Mouse (Mus musculus): Measurements from ENCODE around the gene Rtf1. TPM values are rescaled to one million over a fixed set of nuclear protein-coding genes. Genes with fewer than 3 reads are reported as not detected.
"Not testable (repeated sequence)": the region's sequence is repeated elsewhere in the genome, so short reads cannot be mapped to it uniquely, and the experiment has no call there.

The Rtf1 gene
- polyA plus RNA-seq (2014; fragmentation: Nextera tagmentation; extraction: Ambion mirVana) = 32.1 and 34.5 TPM in 2 replicates

DNA sequence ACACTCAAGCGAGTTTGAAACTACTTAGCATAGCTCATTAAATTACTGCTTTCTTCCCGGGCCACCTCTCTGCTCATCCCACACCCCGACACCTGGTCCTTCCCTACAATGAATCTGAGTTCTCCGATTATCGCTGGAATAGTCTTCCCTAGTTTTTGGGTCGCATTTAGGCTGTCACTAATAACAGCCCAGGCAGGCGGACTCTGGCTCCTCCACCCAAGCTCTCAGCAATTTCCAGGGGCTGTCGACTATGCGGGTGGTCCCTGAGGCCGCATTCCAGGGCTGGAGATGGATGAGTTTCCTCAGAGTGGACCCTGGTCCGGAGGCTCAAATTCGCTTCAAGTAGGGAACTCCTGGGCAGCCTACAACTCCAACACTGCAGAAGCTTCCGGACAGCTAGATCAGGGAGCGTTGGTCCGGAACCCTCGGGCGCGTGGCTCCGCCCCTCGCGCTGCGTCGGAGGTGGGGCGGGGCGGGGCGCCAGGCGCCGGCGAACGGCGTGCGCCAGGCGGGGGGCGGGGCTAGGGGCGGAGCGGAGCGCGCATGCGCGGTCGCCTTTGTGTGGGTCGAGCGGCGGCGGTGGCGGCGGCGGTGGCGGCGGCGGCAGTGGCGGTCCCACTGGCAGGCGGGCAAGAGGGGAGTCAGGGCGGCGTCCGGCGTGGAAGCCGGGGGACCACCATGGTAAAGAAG is at the start of gene Rtf1:
Gene Rtf1 (plus strand): TSS at position 544 of the 690 bp plus-strand sequence.
- ATAC-seq (ENCODE audit: low FRiP score) = peak; percentile 96
- under 1% methylated on average over 53 of the region's 58 CpGs for WGBS
- peak within 1 kb of the TSS; percentile 58; the same call in 1 of the 2 replicates for H3K27ac ChIP-seq (ENCODE audit: low read depth, low read length)
- peak; percentile 100 for DNase-seq (ENCODE audit: low spot score, missing footprints)
- H3K36me3 ChIP-seq (ENCODE audit: control insufficient read depth, insufficient read depth, low read length) = no peaks in the 10 kb centered on the region
- peak within 1 kb of the TSS; percentile 86 for H3K4me2 ChIP-seq
- H3K4me3 ChIP-seq (ENCODE audit: low read depth, low read length) = peak within 1 kb of the TSS; percentile 77
- H3K27me3 ChIP-seq (ENCODE audit: control insufficient read depth, insufficient read depth, low read length) = no peaks in the 10 kb centered on the region
- H3K9ac ChIP-seq (ENCODE audit: low read length) = peak within 1 kb of the TSS; percentile 93
- no peaks in the 10 kb centered on the region for H3K9me3 ChIP-seq (ENCODE audit: control insufficient read depth, low read length)
- H3K4me1 ChIP-seq (ENCODE audit: control insufficient read depth, insufficient read depth, low read length) = peaks cover 9% of the 10 kb centered on the region

DNA sequence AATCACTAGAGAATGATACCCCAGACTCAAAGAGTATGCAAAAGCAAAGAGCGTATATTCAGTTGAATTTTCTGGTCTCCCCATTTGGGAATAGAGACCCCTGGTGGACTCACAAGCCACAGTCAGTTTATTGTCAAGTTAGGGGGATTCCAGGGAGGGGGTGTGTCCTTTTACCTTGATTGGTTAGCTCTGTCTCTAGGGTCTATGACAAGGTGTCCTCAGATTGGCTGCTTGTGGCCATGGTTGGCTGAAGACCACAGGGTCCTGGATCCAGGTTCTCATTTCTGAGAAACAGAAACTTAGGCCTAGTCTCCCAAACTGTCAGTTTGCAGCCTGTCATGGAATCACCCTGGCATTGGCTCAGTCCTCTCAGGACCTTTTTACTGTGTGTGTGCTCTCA is 38.1 kb upstream of the Rtf1 start:
- no peak for DNase-seq (ENCODE audit: low spot score, missing footprints)
- 81% methylated on average over 1 of the region's 1 CpGs for WGBS

DNA sequence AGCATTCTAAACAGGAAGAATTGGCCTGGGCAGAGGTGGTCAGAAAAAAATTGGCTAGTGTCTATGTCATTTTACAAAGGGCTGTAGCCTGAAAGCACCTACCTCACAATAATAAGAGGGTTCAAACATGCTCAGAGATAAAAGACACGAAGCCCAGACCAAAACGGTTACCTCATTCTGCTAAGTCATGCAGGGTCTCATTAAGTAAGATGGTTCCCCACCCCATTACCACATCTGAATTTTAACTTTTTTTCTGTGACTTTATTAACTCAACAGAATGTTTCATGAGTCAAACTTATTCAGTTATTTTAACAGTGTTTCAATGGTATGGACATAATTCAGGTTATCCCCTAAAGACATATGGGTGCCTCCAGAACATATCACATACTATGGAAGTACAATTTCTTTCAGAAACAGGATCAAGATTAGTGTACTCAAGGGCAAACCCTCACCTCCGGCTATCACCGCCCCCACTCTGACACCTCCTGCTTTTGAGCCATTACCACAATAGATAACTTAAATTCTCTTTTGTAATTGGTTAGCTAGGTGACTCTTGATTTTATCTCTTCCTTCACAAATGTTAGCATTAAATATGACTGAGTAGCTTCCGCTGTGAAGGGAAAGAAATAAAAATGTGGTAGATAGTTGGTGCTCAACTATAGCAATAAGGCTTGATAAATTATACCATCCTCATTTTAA is 33.5 kb upstream of the Rtf1 start:
- DNase-seq (ENCODE audit: low spot score, missing footprints) (no peak), ATAC-seq (ENCODE audit: low FRiP score) (no peak)
- H3K4me1 ChIP-seq (ENCODE audit: control insufficient read depth, insufficient read depth, low read length) = no peaks in the 10 kb centered on the region
- H3K9ac ChIP-seq (ENCODE audit: low read length) = no peak overlapping the region
- peaks cover 31% of the 10 kb centered on the region for H3K36me3 ChIP-seq (ENCODE audit: control insufficient read depth, insufficient read depth, low read length)
- H3K27ac ChIP-seq (ENCODE audit: low read depth, low read length) = no peak overlapping the region
- 96% methylated on average over 5 of the region's 5 CpGs for WGBS
- no peak overlapping the region for H3K4me2 ChIP-seq
- H3K27me3 ChIP-seq (ENCODE audit: control insufficient read depth, insufficient read depth, low read length) = no peaks in the 10 kb centered on the region
- H3K9me3 ChIP-seq (ENCODE audit: control insufficient read depth, low read length) = no peaks in the 10 kb centered on the region
- H3K4me3 ChIP-seq (ENCODE audit: low read depth, low read length) = no peak overlapping the region

More for the DNA sequence above, 38.1 kb upstream of the Rtf1 start:
- Histone ChIP-seq H3K4me1 (ENCODE audit: control insufficient read depth, insufficient read depth, low read length) (no peaks in the 10 kb centered on the region), H3K36me3 (ENCODE audit: control insufficient read depth, insufficient read depth, low read length) (peaks cover 20% of the 10 kb centered on the region), H3K27ac (ENCODE audit: low read depth, low read length) (no peak overlapping the region), H3K27me3 (ENCODE audit: control insufficient read depth, insufficient read depth, low read length) (no peaks in the 10 kb centered on the region), H3K4me2 (no peak overlapping the region), H3K9me3 (ENCODE audit: control insufficient read depth, low read length) (no peaks in the 10 kb centered on the region), H3K4me3 (ENCODE audit: low read depth, low read length) (no peak overlapping the region), H3K9ac (ENCODE audit: low read length) (no peak overlapping the region)
- no peak for ATAC-seq (ENCODE audit: low FRiP score)

DNA sequence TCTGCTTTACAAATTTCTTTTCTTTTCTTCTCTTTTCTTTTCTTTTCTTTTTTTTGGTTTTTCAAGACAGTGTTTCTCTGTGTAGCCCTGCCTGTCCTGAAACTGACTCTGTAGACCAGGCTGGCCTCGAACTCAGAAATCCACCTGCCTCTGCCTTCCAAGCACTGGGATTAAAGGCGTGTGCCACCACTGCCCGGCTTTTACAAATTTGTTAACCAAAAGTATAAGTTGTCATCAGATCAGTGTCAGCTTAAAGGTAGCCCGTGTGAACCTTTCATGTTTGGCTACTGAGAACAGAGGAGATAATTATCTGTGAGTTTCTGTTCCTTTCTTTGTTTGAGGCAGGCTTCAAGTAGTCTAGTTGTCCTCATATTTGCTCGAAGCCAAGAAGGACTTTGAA is 30.6 kb upstream of the Rtf1 start:
- WGBS = 94% methylated on average over 5 of the region's 5 CpGs
- H3K27ac ChIP-seq (ENCODE audit: low read depth, low read length) = no peak overlapping the region
- DNase-seq (ENCODE audit: low spot score, missing footprints) (no peak), ATAC-seq (ENCODE audit: low FRiP score) (no peak)
- H3K36me3 ChIP-seq (ENCODE audit: control insufficient read depth, insufficient read depth, low read length) = peaks cover 38% of the 10 kb centered on the region
- H3K27me3 ChIP-seq (ENCODE audit: control insufficient read depth, insufficient read depth, low read length) = no peaks in the 10 kb centered on the region
- H3K4me1 ChIP-seq (ENCODE audit: control insufficient read depth, insufficient read depth, low read length) = no peaks in the 10 kb centered on the region
- no peak overlapping the region for H3K4me2 ChIP-seq
- H3K4me3 ChIP-seq (ENCODE audit: low read depth, low read length) = no peak overlapping the region
- H3K9ac ChIP-seq (ENCODE audit: low read length) = no peak overlapping the region
- no peaks in the 10 kb centered on the region for H3K9me3 ChIP-seq (ENCODE audit: control insufficient read depth, low read length)

DNA sequence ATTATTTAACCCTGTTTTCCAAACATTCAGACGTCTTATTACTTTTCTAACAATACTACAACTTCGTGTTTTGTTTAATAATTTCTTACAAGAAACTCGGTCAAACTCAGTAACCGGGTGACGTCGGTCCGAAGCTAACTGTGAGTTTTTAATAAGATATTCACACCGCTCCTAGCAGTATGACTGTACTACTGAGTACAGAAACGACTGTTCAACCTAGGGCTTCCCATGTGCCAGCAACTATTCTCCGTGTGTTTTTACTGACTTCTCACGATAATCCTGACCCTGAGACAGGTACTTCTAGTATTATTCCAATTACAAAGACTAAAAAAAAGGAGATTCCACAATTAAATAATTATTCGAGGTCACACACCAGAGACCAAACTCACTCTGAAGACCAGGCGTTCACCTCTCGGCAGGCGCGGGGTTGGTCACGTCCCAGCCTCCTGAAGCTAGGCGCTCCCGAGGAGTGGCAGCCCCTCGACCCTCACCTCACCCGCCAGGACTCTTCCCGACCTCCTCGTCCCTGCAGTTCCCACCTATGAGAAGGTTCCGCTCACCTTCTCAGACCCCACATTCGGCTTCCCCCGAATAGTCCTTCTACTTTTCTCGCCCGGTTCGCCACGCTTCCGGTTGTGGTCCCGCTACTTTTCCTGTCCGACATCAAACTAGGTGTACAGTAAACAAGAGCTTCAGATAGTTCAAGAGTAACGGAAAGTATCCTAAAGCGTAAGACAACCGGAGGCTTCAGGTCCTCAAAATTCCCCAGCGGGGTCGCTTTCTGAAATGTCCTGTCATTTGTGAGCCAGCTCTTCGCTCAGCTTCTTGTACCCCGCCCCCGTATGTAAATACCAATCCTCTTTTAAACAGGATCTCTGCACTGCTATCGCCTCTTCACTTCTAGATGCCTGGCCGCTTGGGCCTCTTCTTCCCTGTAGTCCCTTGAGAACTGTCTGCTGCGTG is 12.4 kb upstream of the Rtf1 start, which contains the start of gene Ndufaf1:
Gene Ndufaf1 (minus strand): TSS at position 608 of the 963 bp plus-strand sequence.
- DNase-seq (ENCODE audit: low spot score, missing footprints) (peak; percentile 96), ATAC-seq (ENCODE audit: low FRiP score) (peak; percentile 63)
- peak within 1 kb of the TSS; percentile 63 for H3K9ac ChIP-seq (ENCODE audit: low read length)
- H3K27ac ChIP-seq (ENCODE audit: low read depth, low read length) = no peak within 1 kb of the TSS
- H3K36me3 ChIP-seq (ENCODE audit: control insufficient read depth, insufficient read depth, low read length) = no peaks in the 10 kb centered on the region
- peaks cover 2% of the 10 kb centered on the region; the same call in 1 of the 2 replicates for H3K4me1 ChIP-seq (ENCODE audit: control insufficient read depth, insufficient read depth, low read length)
- WGBS = 2% methylated on average over 44 of the region's 44 CpGs
- no peaks in the 10 kb centered on the region for H3K27me3 ChIP-seq (ENCODE audit: control insufficient read depth, insufficient read depth, low read length)
- no peaks in the 10 kb centered on the region for H3K9me3 ChIP-seq (ENCODE audit: control insufficient read depth, low read length)
- peak within 1 kb of the TSS; percentile 67 for H3K4me2 ChIP-seq
- peak within 1 kb of the TSS; percentile 58 for H3K4me3 ChIP-seq (ENCODE audit: low read depth, low read length)

DNA sequence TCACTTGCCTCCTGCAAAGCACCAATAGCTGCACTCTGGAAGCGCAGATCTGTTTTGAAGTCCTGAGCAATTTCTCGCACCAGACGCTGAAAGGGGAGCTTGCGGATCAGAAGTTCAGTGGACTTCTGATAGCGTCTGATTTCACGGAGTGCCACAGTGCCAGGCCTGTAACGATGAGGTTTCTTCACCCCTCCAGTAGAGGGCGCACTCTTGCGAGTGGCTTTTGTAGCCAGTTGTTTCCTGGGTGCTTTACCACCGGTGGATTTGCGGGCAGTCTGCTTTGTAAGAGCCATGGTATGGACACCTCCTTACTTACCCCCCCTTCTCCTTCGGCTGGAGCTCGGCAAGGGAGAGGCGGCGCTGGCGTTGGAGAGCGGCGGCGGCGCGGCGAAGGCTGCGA is 9.1 kb upstream of the Rtf1 start:
- H3K9ac ChIP-seq (ENCODE audit: low read length); H3K4me2 ChIP-seq; DNase-seq (ENCODE audit: low spot score, missing footprints); H3K4me1 ChIP-seq (ENCODE audit: control insufficient read depth, insufficient read depth, low read length); H3K9me3 ChIP-seq (ENCODE audit: control insufficient read depth, low read length); H3K4me3 ChIP-seq (ENCODE audit: low read depth, low read length); H3K27ac ChIP-seq (ENCODE audit: low read depth, low read length); ATAC-seq (ENCODE audit: low FRiP score); H3K36me3 ChIP-seq (ENCODE audit: control insufficient read depth, insufficient read depth, low read length); H3K27me3 ChIP-seq (ENCODE audit: control insufficient read depth, insufficient read depth, low read length): not testable (repeated sequence)
- 75% methylated on average over 19 of the region's 23 CpGs for WGBS

DNA sequence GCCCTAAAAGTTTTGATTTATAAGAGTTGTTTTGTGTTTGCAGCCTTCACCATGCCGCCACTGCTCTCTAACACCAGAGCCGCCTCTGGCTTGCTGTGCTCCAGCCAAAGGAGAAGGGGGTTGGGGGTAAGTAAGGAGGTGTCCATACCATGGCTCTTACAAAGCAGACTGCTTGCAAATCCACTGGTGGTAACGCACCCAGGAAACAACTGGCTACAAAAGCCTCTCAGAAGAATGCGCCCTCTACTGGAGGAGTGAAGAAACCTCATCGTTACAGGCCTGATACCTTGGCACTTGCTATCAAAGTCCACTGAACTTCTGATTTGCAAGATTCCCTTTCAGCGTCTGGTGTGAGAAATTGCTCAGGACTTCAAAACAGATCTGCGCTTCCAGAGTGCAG is 5.9 kb upstream of the Rtf1 start:
- Histone ChIP-seq H3K27me3 (ENCODE audit: control insufficient read depth, insufficient read depth, low read length) (no peaks in the 10 kb centered on the region), H3K27ac (ENCODE audit: low read depth, low read length) (no peak overlapping the region), H3K4me1 (ENCODE audit: control insufficient read depth, insufficient read depth, low read length) (no peaks in the 10 kb centered on the region), H3K4me2 (no peak overlapping the region), H3K4me3 (ENCODE audit: low read depth, low read length) (no peak overlapping the region), H3K36me3 (ENCODE audit: control insufficient read depth, insufficient read depth, low read length) (no peaks in the 10 kb centered on the region), H3K9me3 (ENCODE audit: control insufficient read depth, low read length) (no peaks in the 10 kb centered on the region), H3K9ac (ENCODE audit: low read length) (no peak overlapping the region)
- ATAC-seq (ENCODE audit: low FRiP score) = no peak
- DNase-seq (ENCODE audit: low spot score, missing footprints) = peak; percentile 83
- 13% methylated on average over 7 of the region's 7 CpGs for WGBS

DNA sequence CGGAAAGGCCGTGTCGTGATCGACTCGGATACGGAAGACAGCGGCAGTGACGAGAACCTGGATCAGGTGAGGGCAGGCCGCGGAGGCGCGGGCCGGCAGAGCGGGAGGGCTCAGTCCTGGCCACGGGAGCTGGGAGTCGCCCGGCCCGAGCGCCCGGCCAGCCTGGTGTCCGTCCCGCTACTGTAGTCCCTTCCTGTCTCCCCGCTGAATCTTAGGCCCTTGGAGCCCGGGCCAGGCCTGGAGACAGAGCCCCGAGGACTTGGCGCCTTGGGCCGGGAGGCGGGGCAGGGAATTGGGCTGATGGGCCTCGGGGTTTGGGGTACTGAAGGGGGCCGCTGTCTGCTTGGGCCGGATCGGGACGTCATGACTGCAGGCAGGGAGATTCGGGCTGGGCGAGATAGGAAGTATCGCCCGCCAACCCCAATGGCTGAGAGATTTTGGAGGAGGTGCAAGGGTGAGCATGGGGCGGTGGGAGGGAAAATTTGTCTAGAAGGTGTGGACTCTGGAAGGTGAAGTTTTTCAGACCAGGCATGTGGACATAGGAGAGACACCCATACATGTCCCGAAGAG is 432 bp downstream of the Rtf1 start:
- H3K36me3 ChIP-seq (ENCODE audit: control insufficient read depth, insufficient read depth, low read length) = no peaks in the 10 kb centered on the region
- H3K9me3 ChIP-seq (ENCODE audit: control insufficient read depth, low read length) = no peaks in the 10 kb centered on the region
- peak overlapping the region; percentile 93 for H3K9ac ChIP-seq (ENCODE audit: low read length)
- H3K27ac ChIP-seq (ENCODE audit: low read depth, low read length) = peak overlapping the region; percentile 46; the same call in 1 of the 2 replicates
- H3K27me3 ChIP-seq (ENCODE audit: control insufficient read depth, insufficient read depth, low read length) = no peaks in the 10 kb centered on the region
- ATAC-seq (ENCODE audit: low FRiP score) (peak; percentile 92), DNase-seq (ENCODE audit: low spot score, missing footprints) (no peak)
- under 1% methylated on average over 39 of the region's 39 CpGs for WGBS
- H3K4me3 ChIP-seq (ENCODE audit: low read depth, low read length) = peak overlapping the region; percentile 77
- peak overlapping the region; percentile 66 for H3K4me2 ChIP-seq
- H3K4me1 ChIP-seq (ENCODE audit: control insufficient read depth, insufficient read depth, low read length) = peaks cover 9% of the 10 kb centered on the region
